Mouse (Mus musculus) stomach, embryonic 16.5 days (tissue): ENCODE results near the gene Cul9. TPM values are rescaled to one million over a fixed set of nuclear protein-coding genes. Genes with fewer than 3 reads are reported as not detected.

Experiments used
- ATAC-seq: fragments of 200-750 bp; cut with Nextera tagmentation; 2 replicates; pipeline ENCODE4 v1.8.0; 2017; ENCODE audit warnings: moderate number of reproducible peaks, moderate TSS enrichment; ENCODE audit not compliant: insufficient read depth, low FRiP score
- H3K27ac ChIP-seq: fragments of 300-500 bp; sonication (generic); 2 replicates; pipeline ENCODE4 v1.5.1; 2014; ENCODE audit warnings: low read length
- H3K27me3 ChIP-seq: fragments of 300-500 bp; sonication (generic); 2 replicates; pipeline ENCODE4 v1.6.1; 2014; ENCODE audit warnings: low read length, control low read depth, mixed read lengths; ENCODE audit not compliant: control insufficient read depth, insufficient read depth
- H3K36me3 ChIP-seq: fragments of 300-500 bp; sonication (generic); 2 replicates; pipeline ENCODE4 v1.6.1; 2014; ENCODE audit warnings: low read length; ENCODE audit not compliant: control insufficient read depth, insufficient read depth
- H3K4me1 ChIP-seq: fragments of 300-500 bp; sonication (generic); 2 replicates; pipeline ENCODE4 v1.6.1; 2014; ENCODE audit warnings: low read length, control low read depth, mixed read lengths; ENCODE audit not compliant: control insufficient read depth, insufficient read depth
- H3K4me2 ChIP-seq: fragments of 300-500 bp; sonication (generic); 2 replicates; pipeline ENCODE4 v1.6.1; 2014; ENCODE audit warnings: low read depth, low read length, mixed read lengths
- H3K4me3 ChIP-seq: fragments of 300-500 bp; sonication (generic); replicated peaks from 2 replicates; pipeline ENCODE4 v1.5.1; 2014; ENCODE audit warnings: mild to moderate bottlenecking, low read length
- H3K9ac ChIP-seq: fragments of 300-500 bp; sonication (generic); 2 replicates; pipeline ENCODE4 v1.6.1; 2014; ENCODE audit warnings: low read length
- H3K9me3 ChIP-seq: fragments of 300-500 bp; sonication (generic); replicated peaks from 2 replicates; pipeline ENCODE4 v1.6.1; 2016; ENCODE audit warnings: low read length, control low read depth; ENCODE audit not compliant: control insufficient read depth
- WGBS: fragments of 180-500 bp; shearing (Covaris S2); extraction: QIAGEN DNeasy Blood & Tissue Kit; methylation state at CpG from one replicate; pipeline ENCODE4 v1.1.7; 2014; 5-methylcytosine and 5-hydroxymethylcytosine counted together
- polyA plus RNA-seq: library from polyadenylated mRNA; unstranded; fragments of >200 nt; fragmentation: Nextera tagmentation; extraction: Ambion mirVana; gene quantifications from 2 replicates; pipeline ENCODE4 v1.2.1, GENCODE M21; 2015

Gene Cul9
- polyA plus RNA-seq = 3.2 and 4.0 TPM in 2 replicates

GRCm38 (mm10) chr17:46545813-46546564 lies at the start of gene Cul9:
Gene Cul9 (minus strand): TSS chr17:46546388.
- no peaks in the 10 kb centered on the region for H3K9me3 ChIP-seq
- no peak within 1 kb of the TSS for H3K27ac ChIP-seq
- H3K9ac ChIP-seq = peak within 1 kb of the TSS; percentile 75
- peaks cover 7% of the 10 kb centered on the region; the same call in 1 of the 2 replicates for H3K36me3 ChIP-seq
- H3K4me3 ChIP-seq = peak within 1 kb of the TSS; percentile 52
- peaks cover 18% of the 10 kb centered on the region for H3K4me1 ChIP-seq
- 4% methylated on average over 49 of the region's 49 CpGs for WGBS
- peak within 1 kb of the TSS; percentile 66 for H3K4me2 ChIP-seq
- no peaks in the 10 kb centered on the region for H3K27me3 ChIP-seq
- ATAC-seq = peak; percentile 27; the same call in 1 of the 2 replicates

- H3K9ac ChIP-seq = no peak overlapping the region
- no peaks in the 10 kb centered on the region for H3K27me3 ChIP-seq
- no peaks in the 10 kb centered on the region for H3K9me3 ChIP-seq
- H3K4me3 ChIP-seq = no peak overlapping the region
- WGBS = 86% methylated on average over 6 of the region's 6 CpGs
- no peak overlapping the region for H3K4me2 ChIP-seq
- peaks cover 26% of the 10 kb centered on the region for H3K4me1 ChIP-seq
- no peaks in the 10 kb centered on the region for H3K36me3 ChIP-seq
- H3K27ac ChIP-seq = peak overlapping the region; percentile 51; the same call in 1 of the 2 replicates
- no peak for ATAC-seq
Measured at GRCm38 (mm10) chr17:46595336-46595735, 49.1 kb upstream of the Cul9 start.

- no peaks in the 10 kb centered on the region for H3K36me3 ChIP-seq
- no peak overlapping the region for H3K4me3 ChIP-seq
- 35% methylated on average over 9 of the region's 9 CpGs for WGBS
- H3K27ac ChIP-seq = peak overlapping the region; percentile 51
- no peaks in the 10 kb centered on the region for H3K9me3 ChIP-seq
- peaks cover 26% of the 10 kb centered on the region for H3K4me1 ChIP-seq
- peak overlapping the region; percentile 48 for H3K9ac ChIP-seq
- H3K4me2 ChIP-seq = no peak overlapping the region
- ATAC-seq = peak; percentile 14; the same call in 1 of the 2 replicates
- no peaks in the 10 kb centered on the region for H3K27me3 ChIP-seq
Measured at GRCm38 (mm10) chr17:46594606-46595005, 48.4 kb upstream of the Cul9 start.

GRCm38 (mm10) chr17:46593124-46593523 lies 46.9 kb upstream of the Cul9 start:
- Histone ChIP-seq H3K9ac (no peak overlapping the region), H3K27me3 (no peaks in the 10 kb centered on the region), H3K4me3 (no peak overlapping the region), H3K4me2 (no peak overlapping the region), H3K27ac (peak overlapping the region; percentile 71), H3K9me3 (no peaks in the 10 kb centered on the region), H3K36me3 (no peaks in the 10 kb centered on the region), H3K4me1 (peaks cover 26% of the 10 kb centered on the region)
- 0 out of 2 replicates have a peak, but pooled peaks have one; percentile 18 for ATAC-seq
- WGBS = 73% methylated on average over 4 of the region's 4 CpGs

- 71% methylated on average over 19 of the region's 19 CpGs for WGBS
- H3K4me2 ChIP-seq = no peak overlapping the region
- ATAC-seq = no peak
- H3K9ac ChIP-seq = no peak overlapping the region
- peaks cover 26% of the 10 kb centered on the region for H3K4me1 ChIP-seq
- H3K4me3 ChIP-seq = no peak overlapping the region
- H3K9me3 ChIP-seq = no peaks in the 10 kb centered on the region
- H3K27ac ChIP-seq = peak overlapping the region; percentile 53; the same call in 1 of the 2 replicates
- no peaks in the 10 kb centered on the region for H3K27me3 ChIP-seq
- peaks cover 7% of the 10 kb centered on the region; the same call in 1 of the 2 replicates for H3K36me3 ChIP-seq
Measured at GRCm38 (mm10) chr17:46591406-46591805, 45.2 kb upstream of the Cul9 start.

GRCm38 (mm10) chr17:46590439-46590838 lies 44.3 kb upstream of the Cul9 start:
- Histone ChIP-seq H3K27ac (peak overlapping the region; percentile 53), H3K9me3 (no peaks in the 10 kb centered on the region), H3K4me1 (peaks cover 26% of the 10 kb centered on the region), H3K4me2 (0 out of 2 replicates have a peak overlapping the region, but pooled peaks have one; percentile 6), H3K36me3 (peaks cover 7% of the 10 kb centered on the region; the same call in 1 of the 2 replicates), H3K9ac (no peak overlapping the region), H3K4me3 (no peak overlapping the region), H3K27me3 (no peaks in the 10 kb centered on the region)
- peak; percentile 73; the same call in 1 of the 2 replicates for ATAC-seq
- 68% methylated on average over 7 of the region's 7 CpGs for WGBS

GRCm38 (mm10) chr17:46589635-46590314 lies 43.6 kb upstream of the Cul9 start:
- H3K36me3 ChIP-seq = peaks cover 7% of the 10 kb centered on the region; the same call in 1 of the 2 replicates
- no peaks in the 10 kb centered on the region for H3K27me3 ChIP-seq
- H3K4me1 ChIP-seq = peaks cover 21% of the 10 kb centered on the region
- peak overlapping the region; percentile 21 for H3K27ac ChIP-seq
- 86% methylated on average over 16 of the region's 16 CpGs for WGBS
- H3K9ac ChIP-seq = no peak overlapping the region
- 0 out of 2 replicates have a peak overlapping the region, but pooled peaks have one; percentile 1 for H3K4me2 ChIP-seq
- no peak for ATAC-seq
- no peak overlapping the region for H3K4me3 ChIP-seq
- no peaks in the 10 kb centered on the region for H3K9me3 ChIP-seq

- Histone ChIP-seq H3K36me3 (peaks cover 7% of the 10 kb centered on the region; the same call in 1 of the 2 replicates), H3K27me3 (no peaks in the 10 kb centered on the region), H3K9me3 (no peaks in the 10 kb centered on the region), H3K4me1 (peaks cover 16% of the 10 kb centered on the region), H3K4me3 (no peak overlapping the region), H3K4me2 (no peak overlapping the region), H3K27ac (no peak overlapping the region), H3K9ac (no peak overlapping the region)
- no peak for ATAC-seq
- WGBS = 92% methylated on average over 6 of the region's 6 CpGs
Measured at GRCm38 (mm10) chr17:46588913-46589312, 42.7 kb upstream of the Cul9 start.

GRCm38 (mm10) chr17:46588173-46588572 lies 42.0 kb upstream of the Cul9 start:
- Histone ChIP-seq H3K27me3 (no peaks in the 10 kb centered on the region), H3K4me2 (no peak overlapping the region), H3K4me1 (peaks cover 12% of the 10 kb centered on the region), H3K9ac (no peak overlapping the region), H3K36me3 (peaks cover 7% of the 10 kb centered on the region; the same call in 1 of the 2 replicates), H3K27ac (no peak overlapping the region), H3K9me3 (no peaks in the 10 kb centered on the region), H3K4me3 (no peak overlapping the region)
- no peak for ATAC-seq
- 70% methylated on average over 9 of the region's 9 CpGs for WGBS
